Mouse (Mus musculus) liver, adult 2 months (tissue): ENCODE measurements around the gene Ift122.

Experiments used
- CTCF ChIP-seq: fragments of 200-500 bp; IDR thresholded peaks from 2 replicates; pipeline ENCODE4 v1.5.1; 2011; ENCODE audit warnings: low read depth, low read length, control low read depth
- POLR2A ChIP-seq: fragments of 200-500 bp; IDR thresholded peaks from 2 replicates; pipeline ENCODE4 v1.6.1; 2011; ENCODE audit warnings: low read length, control low read depth; ENCODE audit not compliant: insufficient read depth; ENCODE audit errors: extremely low read depth

DNA sequence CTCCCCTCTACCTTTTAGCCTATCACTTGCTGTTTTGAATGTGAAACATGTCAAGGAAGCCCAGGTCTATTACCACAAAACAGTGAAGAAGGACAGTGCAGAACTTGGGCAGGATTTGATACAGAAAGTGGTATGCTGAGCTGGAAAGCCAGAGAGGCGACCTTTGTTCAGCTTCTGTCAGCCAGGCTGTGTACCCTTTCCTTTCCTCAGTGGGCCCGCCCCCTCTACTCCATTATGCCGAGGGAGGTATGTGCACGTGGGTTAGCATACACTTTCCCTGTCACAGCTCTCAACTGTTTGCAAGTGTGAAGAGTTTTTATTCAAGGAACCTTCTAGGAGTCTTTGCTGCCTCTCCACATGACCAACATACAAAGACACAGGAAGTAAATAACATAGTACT lies 6.0 kb downstream of the Ift122 start:
- TF ChIP-seq POLR2A: no peak
- TF ChIP-seq CTCF: no peak
